Mouse (Mus musculus) heart, embryonic 12.5 days (tissue): ENCODE data around the gene Aqp6. TPM values are rescaled to one million over a fixed set of nuclear protein-coding genes. Genes with fewer than 3 reads are reported as not detected.
A peak's percentile ranks its signal among the peaks of the same experiment; 100 is the strongest.

ENCODE experiments used
- ATAC-seq: fragments of 200-750 bp; cut with Nextera tagmentation; 2 replicates; pipeline ENCODE4 v1.8.0; 2017; ENCODE audit warnings: moderate TSS enrichment, moderate library complexity; ENCODE audit not compliant: insufficient number of reproducible peaks, low FRiP score
- H3K27ac ChIP-seq: fragments of 300-500 bp; sonication (generic); 2 replicates; pipeline ENCODE4 v1.5.1; 2016; ENCODE audit warnings: mild to moderate bottlenecking, moderate library complexity; ENCODE audit not compliant: poor library complexity, severe bottlenecking
- H3K27me3 ChIP-seq: fragments of 300-500 bp; sonication (generic); replicated peaks from 2 replicates; pipeline ENCODE4 v1.6.1; 2016; ENCODE audit warnings: mild to moderate bottlenecking, moderate library complexity
- H3K36me3 ChIP-seq: fragments of 300-500 bp; sonication (generic); 2 replicates; pipeline ENCODE4 v1.6.1; 2016; ENCODE audit warnings: mild to moderate bottlenecking, moderate library complexity
- H3K4me1 ChIP-seq: fragments of 300-500 bp; sonication (generic); replicated peaks from 2 replicates; pipeline ENCODE4 v1.6.1; 2016; ENCODE audit warnings: mild to moderate bottlenecking
- H3K4me2 ChIP-seq: fragments of 300-500 bp; sonication (generic); 2 replicates; pipeline ENCODE4 v1.6.1; 2016; ENCODE audit warnings: mild to moderate bottlenecking, moderate library complexity
- H3K4me3 ChIP-seq: fragments of 300-500 bp; sonication (generic); 2 replicates; pipeline ENCODE4 v1.5.1; 2016; ENCODE audit warnings: mild to moderate bottlenecking
- H3K9ac ChIP-seq: fragments of 300-500 bp; sonication (generic); 2 replicates; pipeline ENCODE4 v1.6.1; 2016; ENCODE audit warnings: mild to moderate bottlenecking, moderate library complexity
- H3K9me3 ChIP-seq: fragments of 300-500 bp; sonication (generic); replicated peaks from 2 replicates; pipeline ENCODE4 v1.6.1; 2016; ENCODE audit warnings: mild to moderate bottlenecking, moderate library complexity
- WGBS: fragments of 180-500 bp; shearing (Covaris S2); methylation state at CpG from one replicate; pipeline ENCODE4 v1.1.7; 2016; 5-methylcytosine and 5-hydroxymethylcytosine counted together
- polyA plus RNA-seq: library from polyadenylated mRNA; unstranded; fragments of >200 nt; fragmentation: Nextera tagmentation; extraction: Ambion mirVana; gene quantifications from 2 replicates; pipeline ENCODE4 v1.2.1, GENCODE M21; 2016

The Aqp6 gene
- polyA plus RNA-seq, 1 experiment from 2014 or later, result not detected

DNA sequence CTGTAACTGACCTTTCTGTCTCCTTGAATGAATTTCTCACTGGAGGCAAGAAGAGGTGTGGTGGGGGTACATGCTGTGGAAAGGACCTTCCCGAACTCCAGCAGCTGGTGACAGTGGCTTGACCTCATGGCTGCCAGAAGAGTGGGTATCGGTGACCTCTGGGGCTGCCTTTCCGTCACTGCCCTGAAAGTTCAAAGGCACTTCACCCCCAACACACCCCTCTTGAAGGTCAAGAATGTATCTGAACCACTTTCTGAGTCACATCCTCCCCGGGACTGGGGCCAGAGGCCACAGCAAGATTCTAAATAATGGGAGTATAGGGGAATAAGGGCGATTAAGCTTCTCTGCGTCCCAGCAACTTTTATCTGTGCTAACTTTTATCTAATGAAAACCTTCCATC, 15.5 kb upstream of the Aqp6 start:
- Histone ChIP-seq H3K4me2 (no peak overlapping the region), H3K4me3 (no peak overlapping the region), H3K9me3 (no peaks in the 10 kb centered on the region), H3K27me3 (peaks cover 97% of the 10 kb centered on the region), H3K36me3 (no peaks in the 10 kb centered on the region), H3K27ac (no peak overlapping the region), H3K4me1 (peaks cover 34% of the 10 kb centered on the region), H3K9ac (no peak overlapping the region)
- 46% methylated on average over 6 of the region's 6 CpGs for WGBS
- no peak for ATAC-seq

DNA sequence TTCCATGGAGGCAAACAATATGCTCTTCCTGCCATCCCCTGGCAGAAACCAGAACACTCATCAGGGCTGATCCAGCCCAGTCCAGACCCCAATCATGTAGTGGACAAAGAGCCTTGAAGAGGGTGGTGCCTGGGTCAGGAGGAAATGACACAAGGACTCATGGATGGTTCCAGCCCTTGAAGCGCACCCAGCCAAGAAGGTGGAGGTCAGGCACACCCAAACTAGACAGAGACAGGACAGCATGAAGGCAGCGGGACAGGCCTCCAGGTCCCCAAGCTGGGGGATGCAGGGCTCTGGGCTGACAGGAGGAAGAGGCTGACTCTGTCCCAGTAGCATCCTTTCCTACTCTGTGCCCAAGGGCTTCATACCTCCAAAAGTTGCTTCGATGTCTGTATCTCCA, 14.7 kb upstream of the Aqp6 start:
- Histone ChIP-seq H3K27ac (no peak overlapping the region), H3K9me3 (no peaks in the 10 kb centered on the region), H3K4me2 (no peak overlapping the region), H3K36me3 (no peaks in the 10 kb centered on the region), H3K4me1 (peaks cover 40% of the 10 kb centered on the region), H3K4me3 (no peak overlapping the region), H3K9ac (no peak overlapping the region), H3K27me3 (peaks cover 97% of the 10 kb centered on the region)
- WGBS, result 90% methylated on average over 3 of the region's 3 CpGs
- no peak for ATAC-seq

DNA sequence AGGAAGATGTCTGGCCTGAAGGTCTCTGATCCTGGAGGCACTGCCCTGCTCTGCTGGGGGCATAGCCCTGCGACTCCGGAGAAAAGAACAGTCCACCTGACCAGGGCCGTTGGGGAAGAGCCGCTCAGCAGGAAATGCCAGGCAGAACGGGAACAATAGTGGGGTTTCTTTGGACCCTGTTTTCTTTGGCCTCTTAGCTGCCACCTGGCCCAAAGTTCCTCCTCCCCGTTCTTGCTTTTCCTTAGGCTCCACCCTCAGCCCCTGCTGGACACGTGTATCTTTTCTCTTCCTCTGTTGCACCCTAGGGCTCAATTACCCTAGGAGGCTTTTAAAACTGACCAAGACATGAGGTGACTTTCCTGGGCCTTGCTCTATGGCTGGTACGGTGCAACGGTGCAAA, 12.0 kb upstream of the Aqp6 start:
- H3K4me1 ChIP-seq, result peaks cover 31% of the 10 kb centered on the region
- H3K9ac ChIP-seq, result no peak overlapping the region
- 4% methylated on average over 9 of the region's 9 CpGs for WGBS
- H3K27me3 ChIP-seq, result peaks cover 100% of the 10 kb centered on the region
- no peak overlapping the region for H3K27ac ChIP-seq
- H3K4me3 ChIP-seq, result no peak overlapping the region
- H3K36me3 ChIP-seq, result no peaks in the 10 kb centered on the region
- ATAC-seq, result no peak
- no peaks in the 10 kb centered on the region for H3K9me3 ChIP-seq
- H3K4me2 ChIP-seq, result no peak overlapping the region

DNA sequence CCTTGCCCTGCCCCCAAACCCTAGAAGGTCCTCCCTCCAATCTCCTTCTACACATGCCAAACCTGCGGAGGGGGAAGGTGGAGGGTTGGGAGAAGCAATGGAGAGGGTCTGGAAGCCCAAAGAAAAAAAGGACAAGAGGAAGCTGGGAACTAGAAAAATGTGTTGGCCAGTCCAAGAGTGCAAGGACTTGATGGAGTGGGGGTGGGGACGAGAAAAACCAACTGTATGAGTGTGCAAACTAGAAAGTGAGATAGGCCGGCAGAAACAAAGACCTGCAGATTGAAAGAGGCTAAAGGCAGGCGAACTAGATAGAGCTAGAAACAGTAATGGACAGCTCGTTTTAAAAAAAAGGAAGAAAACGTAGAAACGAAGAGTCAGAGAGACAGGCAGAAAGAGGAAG, 11.5 kb upstream of the Aqp6 start:
- Histone ChIP-seq H3K4me3 (no peak overlapping the region), H3K4me2 (no peak overlapping the region), H3K36me3 (no peaks in the 10 kb centered on the region), H3K27me3 (peaks cover 100% of the 10 kb centered on the region), H3K9ac (no peak overlapping the region), H3K4me1 (peaks cover 27% of the 10 kb centered on the region), H3K27ac (no peak overlapping the region), H3K9me3 (no peaks in the 10 kb centered on the region)
- no peak for ATAC-seq
- WGBS, result 19% methylated on average over 7 of the region's 7 CpGs

DNA sequence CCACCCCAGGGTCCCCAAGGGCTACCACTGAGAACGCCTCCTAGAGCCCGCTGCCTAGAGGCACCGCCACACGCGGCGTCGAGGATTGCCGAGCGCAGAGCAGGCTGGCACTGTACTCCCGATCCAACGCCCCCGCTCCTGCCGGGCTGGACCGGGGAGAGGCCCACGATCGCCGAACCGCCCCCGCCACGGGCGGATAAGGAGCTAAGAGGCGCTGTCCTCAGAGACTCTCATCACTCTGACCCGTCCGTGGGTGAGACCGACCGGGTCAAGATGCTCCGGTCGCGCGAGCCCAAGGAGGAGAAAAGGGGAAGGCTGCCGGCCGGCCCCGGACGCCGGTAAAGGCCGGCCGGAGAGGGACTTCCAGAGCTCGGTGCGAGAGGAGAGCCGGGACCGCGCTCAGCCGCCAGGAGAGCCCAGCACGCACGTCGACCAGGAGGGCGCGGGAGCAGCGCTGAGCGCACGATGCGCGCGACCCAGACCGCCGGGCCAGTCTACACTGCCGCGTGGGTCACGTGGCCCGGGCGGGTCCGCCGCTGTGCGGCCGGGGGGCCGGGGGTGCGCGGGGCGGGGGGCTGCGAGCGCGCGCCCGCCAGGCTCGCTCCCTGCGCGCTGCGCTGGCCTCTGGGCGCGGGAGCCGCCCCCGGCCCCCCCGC, 10.6 kb upstream of the Aqp6 start, which contains the start of gene Aqp5:
Gene Aqp5, plus strand, starts transcription at position 354 of the 656 bp plus-strand sequence.
- WGBS, result 2% methylated on average over 67 of the region's 83 CpGs
- Histone ChIP-seq H3K4me1 (peaks cover 18% of the 10 kb centered on the region), H3K9me3 (no peaks in the 10 kb centered on the region), H3K27ac (no peak within 1 kb of the TSS), H3K27me3 (peaks cover 100% of the 10 kb centered on the region), H3K4me3 (peak within 1 kb of the TSS; percentile 49), H3K9ac (0 out of 2 replicates have a peak within 1 kb of the TSS, but pooled peaks have one; percentile 25), H3K36me3 (no peaks in the 10 kb centered on the region), H3K4me2 (peak within 1 kb of the TSS; percentile 71)
- peak; percentile 58; the same call in 1 of the 2 replicates for ATAC-seq

DNA sequence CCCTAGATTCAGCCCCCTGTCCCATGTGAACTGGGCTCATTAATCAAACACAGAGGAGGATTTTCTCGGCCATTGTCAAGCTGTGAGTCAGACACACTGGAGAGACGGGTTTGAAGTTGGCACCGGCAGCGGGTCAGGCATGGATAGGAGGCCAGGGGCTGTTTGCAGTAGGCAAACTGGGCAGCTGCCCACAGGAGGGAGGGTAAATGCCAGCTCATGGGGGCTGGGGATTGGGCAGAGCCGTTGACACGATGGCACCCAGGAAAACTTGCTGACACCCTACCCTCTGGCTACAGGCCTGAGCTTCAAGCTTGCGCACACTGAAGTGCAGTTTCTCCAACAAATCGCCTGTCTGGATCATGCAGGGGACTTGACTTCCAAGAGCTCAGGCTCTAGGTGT, 9.0 kb upstream of the Aqp6 start:
- Histone ChIP-seq H3K27ac (no peak overlapping the region), H3K36me3 (no peaks in the 10 kb centered on the region), H3K27me3 (peaks cover 94% of the 10 kb centered on the region), H3K9ac (no peak overlapping the region), H3K4me2 (no peak overlapping the region), H3K4me1 (peaks cover 18% of the 10 kb centered on the region), H3K4me3 (no peak overlapping the region), H3K9me3 (no peaks in the 10 kb centered on the region)
- no peak for ATAC-seq
- WGBS, result 66% methylated on average over 8 of the region's 8 CpGs

DNA sequence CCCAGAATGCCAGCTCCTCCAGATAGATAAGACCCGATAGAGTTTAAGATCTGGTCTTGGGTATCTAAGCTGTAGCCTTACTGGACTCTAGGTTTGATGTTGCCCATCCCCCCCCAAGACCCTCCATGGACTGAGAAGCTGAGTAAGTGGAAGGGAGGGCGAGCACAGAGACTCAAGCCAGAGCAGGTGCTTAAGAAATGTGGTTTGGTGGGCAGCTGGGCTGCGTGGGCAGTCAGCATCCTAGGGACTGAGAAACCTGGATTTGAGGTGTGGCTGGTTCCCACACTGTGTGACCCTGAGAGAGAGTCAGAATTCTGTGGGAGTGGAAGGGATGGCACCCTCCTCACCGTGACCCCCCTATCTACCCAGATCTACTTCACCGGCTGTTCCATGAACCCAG, 8.3 kb upstream of the Aqp6 start:
- Histone ChIP-seq H3K27me3 (peaks cover 94% of the 10 kb centered on the region), H3K27ac (no peak overlapping the region), H3K4me2 (no peak overlapping the region), H3K4me3 (no peak overlapping the region), H3K9ac (no peak overlapping the region), H3K4me1 (peaks cover 18% of the 10 kb centered on the region), H3K9me3 (no peaks in the 10 kb centered on the region), H3K36me3 (no peaks in the 10 kb centered on the region)
- WGBS, result 80% methylated on average over 5 of the region's 5 CpGs
- ATAC-seq, result no peak

DNA sequence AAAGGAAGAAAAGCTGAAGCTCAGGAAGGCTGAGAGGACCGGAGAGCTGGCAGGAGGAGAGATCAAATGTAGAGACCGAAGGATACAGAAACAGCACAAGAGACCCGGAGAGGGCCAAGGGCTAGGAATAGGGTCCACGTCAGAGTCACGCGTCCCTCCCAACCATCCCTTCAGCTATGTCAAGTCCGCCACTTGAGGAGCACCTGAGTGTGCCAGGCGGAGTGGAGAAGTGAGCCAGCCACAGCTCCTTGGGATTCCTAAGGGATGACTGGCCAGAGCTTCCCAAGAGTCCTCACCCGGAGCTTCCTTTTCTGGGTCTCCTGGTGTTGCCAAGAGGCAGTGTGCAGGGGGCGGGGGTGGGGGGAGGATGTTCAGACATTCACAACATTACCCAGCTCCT, 6.2 kb upstream of the Aqp6 start:
- Histone ChIP-seq H3K4me2 (no peak overlapping the region), H3K27me3 (peaks cover 86% of the 10 kb centered on the region), H3K9ac (no peak overlapping the region), H3K36me3 (no peaks in the 10 kb centered on the region), H3K27ac (no peak overlapping the region), H3K9me3 (no peaks in the 10 kb centered on the region), H3K4me3 (no peak overlapping the region), H3K4me1 (peaks cover 21% of the 10 kb centered on the region)
- WGBS, result 69% methylated on average over 10 of the region's 10 CpGs
- no peak for ATAC-seq

DNA sequence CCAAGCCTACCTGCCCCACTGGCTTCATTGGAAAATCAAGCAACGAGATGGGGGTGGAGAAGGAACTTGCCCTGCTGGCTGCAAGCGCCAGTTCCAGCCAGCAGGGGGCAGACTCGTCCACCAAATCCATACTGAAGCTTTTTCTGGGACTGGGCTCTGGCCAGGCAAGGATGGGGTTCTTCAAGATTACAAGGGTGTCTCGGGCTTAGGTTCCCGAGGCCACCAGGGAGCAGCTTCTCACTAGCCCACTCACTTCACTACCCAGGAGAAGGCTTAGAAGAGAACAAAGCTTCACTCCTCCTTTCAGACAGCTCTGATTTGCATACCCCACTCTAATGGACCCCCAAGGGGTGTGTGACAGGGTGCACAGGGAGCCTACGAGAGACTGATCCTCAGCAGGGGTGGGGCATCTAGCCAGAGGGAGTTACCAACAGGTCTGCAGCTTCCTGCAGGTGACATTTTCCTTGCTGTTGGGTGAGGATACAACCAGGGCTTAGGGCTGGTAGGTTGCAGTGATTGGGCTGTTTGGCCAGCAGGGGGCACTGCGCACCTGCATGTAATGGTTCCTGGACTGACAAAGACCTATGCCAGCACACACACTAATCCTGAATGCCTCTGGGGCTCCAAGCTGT, 5.0 kb upstream of the Aqp6 start:
- H3K36me3 ChIP-seq, result no peaks in the 10 kb centered on the region
- H3K27me3 ChIP-seq, result peaks cover 86% of the 10 kb centered on the region
- 0% methylated on average over 7 of the region's 7 CpGs for WGBS
- no peak overlapping the region for H3K9ac ChIP-seq
- peak; percentile 60 for ATAC-seq
- no peaks in the 10 kb centered on the region for H3K9me3 ChIP-seq
- peaks cover 18% of the 10 kb centered on the region for H3K4me1 ChIP-seq
- no peak overlapping the region for H3K4me3 ChIP-seq
- no peak overlapping the region for H3K4me2 ChIP-seq
- H3K27ac ChIP-seq, result no peak overlapping the region

DNA sequence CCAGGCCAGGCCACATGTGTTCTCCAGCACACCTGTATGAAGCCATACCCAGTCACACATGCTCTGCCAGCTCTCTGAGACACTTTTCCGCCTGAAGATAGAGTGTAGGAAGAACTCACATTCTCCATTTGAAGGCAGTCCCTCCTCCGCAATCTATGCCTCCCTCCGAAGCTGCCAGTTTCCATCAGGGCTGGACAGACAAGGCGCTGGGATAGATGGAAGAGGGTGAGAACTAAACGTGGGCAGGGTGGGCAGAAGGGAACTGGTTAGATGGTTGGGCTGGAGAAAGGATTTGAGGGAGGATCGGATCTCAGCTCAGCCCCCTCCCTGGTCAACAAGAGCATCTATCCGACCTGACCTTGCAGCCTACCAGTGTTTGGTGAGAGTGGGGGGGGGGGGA, 4.4 kb upstream of the Aqp6 start:
- H3K27ac ChIP-seq, result no peak overlapping the region
- ATAC-seq, result no peak
- WGBS, result 58% methylated on average over 7 of the region's 7 CpGs
- no peaks in the 10 kb centered on the region for H3K36me3 ChIP-seq
- H3K4me2 ChIP-seq, result no peak overlapping the region
- H3K4me1 ChIP-seq, result peaks cover 24% of the 10 kb centered on the region
- H3K27me3 ChIP-seq, result peaks cover 84% of the 10 kb centered on the region
- no peak overlapping the region for H3K4me3 ChIP-seq
- H3K9me3 ChIP-seq, result no peaks in the 10 kb centered on the region
- no peak overlapping the region for H3K9ac ChIP-seq

DNA sequence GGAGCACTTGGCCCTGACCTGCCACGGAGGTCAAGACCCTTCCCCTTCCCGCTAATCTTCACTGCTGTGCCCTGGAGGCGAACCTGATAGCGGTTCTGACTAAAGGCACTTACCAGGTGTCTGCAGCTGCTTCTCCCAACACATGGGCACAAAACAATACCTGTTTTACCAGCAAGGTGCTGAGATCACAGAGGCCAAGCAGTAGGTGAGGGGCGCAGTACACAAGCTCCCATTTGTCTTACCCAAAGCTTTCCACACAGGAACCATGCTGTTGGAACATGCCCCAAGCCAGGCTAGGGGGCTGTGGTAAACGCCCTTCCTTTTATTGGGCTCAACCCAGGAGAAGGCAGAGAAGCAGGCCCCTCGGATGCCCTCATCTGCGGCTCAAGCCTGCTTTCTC, 3.6 kb upstream of the Aqp6 start:
- no peak for ATAC-seq
- WGBS, result 48% methylated on average over 8 of the region's 8 CpGs
- Histone ChIP-seq H3K36me3 (no peaks in the 10 kb centered on the region), H3K4me1 (peaks cover 30% of the 10 kb centered on the region), H3K4me3 (no peak overlapping the region), H3K9me3 (no peaks in the 10 kb centered on the region), H3K4me2 (no peak overlapping the region), H3K27me3 (peaks cover 77% of the 10 kb centered on the region), H3K27ac (no peak overlapping the region), H3K9ac (no peak overlapping the region)
